Mouse (Mus musculus) C2C12 (cell line): Measurements from ENCODE around the gene Lsm7. TPM values are rescaled to one million over a fixed set of nuclear protein-coding genes. Genes with fewer than 3 reads are reported as not detected.

Experiments
- H3K27me3 ChIP-seq: one replicate; pipeline ENCODE4 v1.6.1; 2011; ENCODE audit not compliant: control insufficient read depth, insufficient read depth, insufficient read length
- H3K36me3 ChIP-seq: one replicate; pipeline ENCODE4 v1.6.1; 2011; ENCODE audit not compliant: control insufficient read depth, insufficient read depth
- H3K4me3 ChIP-seq: one replicate; pipeline ENCODE4 v1.5.1; 2011; ENCODE audit warnings: mild to moderate bottlenecking, control low read depth; ENCODE audit not compliant: poor library complexity, insufficient read depth, severe bottlenecking
- H3K79me2 ChIP-seq: one replicate; pipeline ENCODE4 v1.6.1; 2011; ENCODE audit not compliant: control insufficient read depth, insufficient read depth
- H3K79me3 ChIP-seq: one replicate; pipeline ENCODE4 v1.6.1; 2011; ENCODE audit warnings: low read depth, control low read depth
- H3ac ChIP-seq: one replicate; pipeline ENCODE3; 2011; ENCODE audit warnings: low read depth; ENCODE audit not compliant: control insufficient read depth, insufficient read length
- CEBPB ChIP-seq: IDR thresholded peaks from one replicate; pipeline ENCODE4 v1.6.1; 2011; ENCODE audit warnings: low read depth, mild to moderate bottlenecking, control low read depth, moderate library complexity
- CTCF ChIP-seq: IDR thresholded peaks from one replicate; pipeline ENCODE4 v1.5.1; 2011; ENCODE audit not compliant: control insufficient read depth, insufficient read depth, insufficient read length
- FOSL1 ChIP-seq: IDR thresholded peaks from one replicate; pipeline ENCODE4 v1.8.0; 2011; ENCODE audit warnings: mild to moderate bottlenecking, low read length; ENCODE audit not compliant: poor library complexity, insufficient read depth, severe bottlenecking
- MAX ChIP-seq: IDR thresholded peaks from one replicate; pipeline ENCODE4 v1.6.1; 2011; ENCODE audit warnings: mild to moderate bottlenecking, control low read depth
- MYOD1 ChIP-seq: IDR thresholded peaks from one replicate; pipeline ENCODE4 v1.6.1; 2011; ENCODE audit warnings: low read depth; ENCODE audit not compliant: control insufficient read depth, insufficient read length
- MYOG ChIP-seq: IDR thresholded peaks from one replicate; pipeline ENCODE4 v1.6.1; 2011; ENCODE audit not compliant: control insufficient read depth, insufficient read length; ENCODE audit errors: extremely low read depth
- USF1 ChIP-seq: IDR thresholded peaks from one replicate; pipeline ENCODE4 v1.6.1; 2011; ENCODE audit warnings: low read depth, mild to moderate bottlenecking, control low read depth, moderate library complexity
- polyA plus RNA-seq: library from polyadenylated mRNA; unstranded; fragments of >200 nt; fragmentation: generic; extraction: Trizol; gene quantifications from one replicate; pipeline ENCODE4 v1.2.1, GENCODE M21; 2012; ENCODE audit warnings: missing spikeins

Gene Lsm7
- polyA plus RNA-seq, 1 experiment, result 297 TPM

GRCm38 (mm10) chr10:80837827-80838226 is 17.2 kb downstream of the Lsm7 start:
- no peak overlapping the region for H3ac ChIP-seq
- no peaks in the 10 kb centered on the region for H3K79me3 ChIP-seq
- no peaks in the 10 kb centered on the region for H3K36me3 ChIP-seq
- no peak for TF ChIP-seq CEBPB
- no peak for TF ChIP-seq USF1
- no peak for TF ChIP-seq FOSL1
- TF ChIP-seq MYOD1, result no peak
- no peak for TF ChIP-seq MAX
- no peak for TF ChIP-seq MYOG
- no peak for TF ChIP-seq CTCF
- H3K27me3 ChIP-seq, result peaks cover 13% of the 10 kb centered on the region
- H3K79me2 ChIP-seq, result no peaks in the 10 kb centered on the region
- H3K4me3 ChIP-seq, result no peak overlapping the region

- H3K27me3 ChIP-seq, result peaks cover 5% of the 10 kb centered on the region
- no peaks in the 10 kb centered on the region for H3K79me2 ChIP-seq
- H3K79me3 ChIP-seq, result no peaks in the 10 kb centered on the region
- H3K4me3 ChIP-seq, result no peak overlapping the region
- no peaks in the 10 kb centered on the region for H3K36me3 ChIP-seq
- H3ac ChIP-seq, result no peak overlapping the region
- no peak for TF ChIP-seq FOSL1
These were observed 18.0 kb downstream of the Lsm7 start for GRCm38 (mm10) chr10:80836949-80837379.

GRCm38 (mm10) chr10:80835617-80836016 is 19.4 kb downstream of the Lsm7 start:
- H3ac ChIP-seq, result no peak overlapping the region
- H3K4me3 ChIP-seq, result no peak overlapping the region
- H3K79me2 ChIP-seq, result no peaks in the 10 kb centered on the region
- TF ChIP-seq FOSL1 (no peak), MAX (no peak), MYOG (no peak), CTCF (no peak), CEBPB (no peak), MYOD1 (no peak), USF1 (no peak)
- no peaks in the 10 kb centered on the region for H3K79me3 ChIP-seq
- no peaks in the 10 kb centered on the region for H3K27me3 ChIP-seq
- H3K36me3 ChIP-seq, result peaks cover 4% of the 10 kb centered on the region

GRCm38 (mm10) chr10:80832818-80833217 is 22.2 kb downstream of the Lsm7 start:
- TF ChIP-seq CTCF (no peak), FOSL1 (no peak), USF1 (no peak), MAX (no peak), CEBPB (no peak), MYOD1 (no peak), MYOG (no peak)
- H3ac ChIP-seq, result no peak overlapping the region
- no peaks in the 10 kb centered on the region for H3K27me3 ChIP-seq
- H3K79me2 ChIP-seq, result peaks cover 27% of the 10 kb centered on the region
- H3K79me3 ChIP-seq, result peaks cover 15% of the 10 kb centered on the region
- H3K4me3 ChIP-seq, result no peak overlapping the region
- H3K36me3 ChIP-seq, result peaks cover 26% of the 10 kb centered on the region

GRCm38 (mm10) chr10:80831136-80831535 is 23.9 kb downstream of the Lsm7 start:
- no peak for TF ChIP-seq MYOG
- TF ChIP-seq CTCF, result no peak
- TF ChIP-seq USF1, result no peak
- no peak for TF ChIP-seq MYOD1
- TF ChIP-seq CEBPB, result no peak
- TF ChIP-seq MAX, result no peak
- Histone ChIP-seq H3K79me2 (peaks cover 40% of the 10 kb centered on the region), H3K36me3 (peaks cover 26% of the 10 kb centered on the region)

More at GRCm38 (mm10) chr10:80831136-80831535, 23.9 kb downstream of the Lsm7 start:
- H3K79me3 ChIP-seq, result peaks cover 24% of the 10 kb centered on the region
- H3K4me3 ChIP-seq, result no peak overlapping the region
- H3K27me3 ChIP-seq, result no peaks in the 10 kb centered on the region
- no peak overlapping the region for H3ac ChIP-seq
